Mouse (Mus musculus) left cerebral cortex, postnatal 36 days (tissue): ENCODE data around the gene Tex30. TPM values are rescaled to one million over a fixed set of nuclear protein-coding genes. Genes with fewer than 3 reads are reported as not detected.

Source experiments
- DNase-seq, 2 experiments: peaks; one replicate each; pipeline ENCODE4 v3.0.0; 2021 to 2022; ENCODE audit warnings: low spot score in 2 of 2, mixed read lengths in 1 of 2
- intact Hi-C: fragments of 180-260 bp; cut with DNase I; formaldehyde crosslinking; loops from one replicate; pipeline ENCODE4 v1.15.1; 2025
- total RNA-seq, 2 experiments: library from RNA; stranded (reverse); gene quantifications; 2 replicates each; pipeline ENCODE4 v1.2.3; 2021

Tex30 gene
- 1 to 10 TPM; 8.1 to 8.9 TPM for total RNA-seq

DNA sequence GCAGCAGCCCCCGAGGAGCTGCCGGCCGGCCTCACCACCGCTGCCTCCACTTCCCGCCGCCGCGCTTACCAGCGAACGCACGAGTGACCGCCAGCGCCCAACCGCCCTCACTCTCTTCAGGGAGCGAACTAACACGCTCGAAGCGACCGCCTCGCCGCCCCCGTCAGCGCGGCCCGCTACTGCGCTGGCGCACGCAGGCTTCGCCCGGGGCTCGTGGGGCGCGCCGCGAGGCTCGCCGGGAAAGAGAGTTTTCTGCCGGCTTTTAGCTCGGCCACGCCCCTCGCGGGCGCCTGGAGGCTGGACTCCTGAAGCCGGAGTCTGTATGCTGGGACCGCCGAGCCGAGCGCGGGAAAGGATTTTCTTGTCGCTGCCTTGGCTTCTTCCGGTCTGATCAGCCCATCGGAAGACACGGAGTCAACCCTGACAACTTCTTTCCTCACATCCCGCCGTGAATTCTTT lies at the start of gene Tex30:
Tex30 (minus strand) TSS at position 183 of the 459 bp plus-strand sequence.
- intact Hi-C loops, result loop anchor here (1.0 to 5.0 kb wide), 2 partner anchors 17 to 45 kb away; partner anchors contain the start of gene Ercc5
- peak; percentile 93 to 96 for DNase-seq

DNA sequence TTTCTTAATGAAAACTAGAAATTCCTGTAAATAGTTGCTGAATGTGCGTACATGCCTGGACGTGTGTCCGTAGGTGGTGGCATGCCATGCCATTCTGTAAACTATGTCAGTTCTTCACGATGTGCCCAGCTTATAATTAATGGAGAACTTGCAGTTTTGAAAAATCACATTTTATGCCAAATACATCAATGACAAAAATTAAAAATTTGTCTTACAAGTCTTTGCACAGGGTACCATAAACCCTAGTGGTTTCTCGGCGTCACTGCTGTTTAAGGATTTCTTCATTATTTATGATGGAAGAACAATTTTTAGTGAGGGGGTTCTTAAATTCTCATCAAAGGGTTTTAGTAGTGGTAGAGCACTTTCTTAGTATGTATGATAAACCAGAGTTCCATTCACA lies 46.5 kb upstream of the Tex30 start:
- intact Hi-C loops, result loop anchor here (5.0 kb wide), 1 partner anchor 46 kb away; the partner anchor contains the start of gene Tex30
- DNase-seq, result no peak

DNA sequence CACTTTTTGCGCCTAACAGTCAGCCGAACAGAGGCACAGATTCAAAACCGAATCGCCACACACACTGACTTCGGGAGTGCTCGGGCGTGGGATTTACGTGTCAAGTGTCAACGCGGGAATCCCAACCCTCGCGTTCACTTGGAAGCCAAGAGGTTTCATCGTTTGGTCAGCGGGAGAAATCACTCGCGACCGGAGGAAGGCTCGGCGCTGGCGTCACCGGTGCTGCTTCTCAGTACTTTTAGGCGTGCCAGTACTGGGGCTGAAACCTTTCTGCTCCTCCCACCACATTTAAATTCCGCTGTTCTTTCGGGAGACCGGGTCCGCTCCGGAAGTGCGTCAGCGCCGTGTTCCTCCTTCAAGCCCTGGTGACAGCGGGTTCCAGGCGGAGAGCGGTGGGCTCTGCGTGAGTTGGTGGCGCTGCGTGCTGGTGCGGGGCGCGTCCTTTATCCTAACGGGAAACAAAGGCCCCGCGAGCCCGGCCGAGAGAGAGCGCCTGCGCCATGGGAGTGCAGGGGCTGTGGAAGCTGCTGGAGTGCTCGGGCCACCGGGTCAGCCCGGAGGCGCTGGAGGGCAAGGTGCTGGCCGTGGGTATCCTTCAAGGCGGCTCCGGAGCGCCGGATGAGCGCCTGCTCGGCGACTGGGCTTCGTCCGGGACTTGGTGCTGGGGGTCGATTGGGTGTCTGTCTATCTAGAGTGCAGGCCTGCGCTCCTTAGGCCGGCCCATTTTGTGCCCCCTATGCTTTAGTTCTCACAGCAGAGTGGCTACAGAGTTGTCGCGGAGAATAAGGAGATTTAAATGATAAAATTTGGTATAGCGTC lies 45.5 kb upstream of the Tex30 start, which contains the start of gene Ercc5:
Ercc5 (plus strand) TSS at position 182 of the 819 bp plus-strand sequence.
- DNase-seq, result peak; percentile 88 to 91
- intact Hi-C loops, result loop anchor here (2.0 to 5.0 kb wide), 2 partner anchors 29 to 45 kb away; partner anchors contain the start of genes Bivm, Kdelc1 and Tex30

DNA sequence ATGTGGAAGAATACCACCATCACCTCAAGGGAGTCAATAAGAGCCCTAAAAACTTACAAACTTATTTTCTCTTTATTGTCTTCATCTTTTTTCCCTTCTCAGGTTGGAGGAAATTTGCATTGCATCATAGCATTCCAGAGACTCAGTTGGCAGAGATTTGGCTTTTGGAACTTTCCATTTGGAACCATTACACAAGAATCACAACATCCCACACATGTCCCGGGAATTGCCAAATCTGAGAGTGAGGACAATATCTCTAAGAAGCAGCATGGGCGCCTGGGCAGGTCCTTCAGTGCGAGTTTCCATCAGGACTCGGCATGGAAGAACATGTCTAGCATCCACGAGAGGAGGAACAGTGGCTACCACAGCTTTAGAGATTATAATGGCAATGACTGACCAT lies 40.5 kb upstream of the Tex30 start:
- DNase-seq, result no peak
- intact Hi-C loops, result no loop called here

DNA sequence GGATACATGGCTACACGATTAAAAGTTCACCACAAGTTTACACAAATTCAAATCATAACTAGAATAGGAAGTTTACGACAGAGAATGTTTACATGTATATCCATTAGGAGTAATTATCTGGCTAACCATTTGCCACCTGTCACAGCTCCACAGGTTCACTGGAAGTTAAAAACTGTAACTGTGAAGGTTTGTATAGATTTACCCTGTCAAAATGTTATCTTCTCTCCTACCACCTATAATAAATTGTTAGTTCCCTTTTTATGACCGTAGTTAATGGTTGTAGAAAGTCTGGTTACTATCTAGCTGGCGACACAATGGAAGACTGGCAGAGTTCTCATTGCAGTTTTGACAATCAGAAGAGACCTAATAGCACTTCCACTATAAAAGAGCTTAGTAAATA lies 38.0 kb upstream of the Tex30 start:
- DNase-seq, result no peak
- intact Hi-C loops, result no loop called here

DNA sequence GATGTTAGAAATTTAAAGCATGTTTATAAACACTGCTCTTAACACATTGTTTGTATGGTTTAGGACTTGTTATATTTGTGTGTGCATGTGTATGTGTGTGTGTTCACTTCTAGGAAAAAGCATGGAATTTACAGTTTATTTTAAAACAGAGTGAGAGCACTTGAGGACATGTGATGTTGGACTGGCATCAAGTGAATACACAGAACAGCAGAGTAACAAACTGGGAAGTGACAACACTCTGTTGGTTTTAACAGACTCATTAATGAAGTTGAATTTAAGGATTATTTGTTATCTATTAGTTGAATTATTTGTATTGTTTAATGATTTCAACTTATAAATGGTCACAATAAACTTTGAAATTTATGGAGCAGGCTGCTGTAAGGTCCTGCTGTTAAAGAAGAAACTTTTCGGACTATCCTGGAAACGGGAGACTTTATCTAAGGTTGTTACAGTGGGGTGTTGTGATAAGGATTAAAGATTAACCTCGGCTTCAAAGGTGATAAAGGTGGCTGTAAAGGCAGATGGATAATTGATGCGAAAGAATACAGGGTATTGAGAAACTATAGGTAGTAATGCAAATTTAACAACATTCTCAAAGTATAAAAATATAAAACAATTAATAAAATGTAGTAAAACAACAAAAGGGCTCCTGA lies 27.8 kb upstream of the Tex30 start:
- intact Hi-C loops, result no loop called here

DNA sequence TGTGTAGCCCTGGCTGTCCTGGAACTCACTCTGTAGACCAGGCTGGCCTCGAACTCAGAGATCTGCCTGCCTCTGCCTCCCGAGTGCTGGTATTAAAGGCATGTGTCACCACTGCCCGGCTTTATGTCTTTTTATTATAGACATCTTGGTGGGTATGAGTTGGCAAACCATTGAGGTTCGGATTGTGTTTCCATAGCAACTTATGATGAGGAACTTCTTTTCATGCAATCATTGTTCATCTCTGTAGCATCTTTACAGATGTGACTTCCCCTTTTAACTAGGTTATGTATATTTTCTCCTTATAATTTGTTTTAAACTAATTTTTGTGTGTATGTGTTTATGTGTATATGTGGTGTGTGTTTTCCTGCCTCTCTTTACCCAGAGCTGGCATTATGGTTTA lies 23.3 kb upstream of the Tex30 start:
- DNase-seq, result no peak
- intact Hi-C loops, result no loop called here

More for the DNA sequence above, 27.8 kb upstream of the Tex30 start:
- DNase-seq, result no peak

DNA sequence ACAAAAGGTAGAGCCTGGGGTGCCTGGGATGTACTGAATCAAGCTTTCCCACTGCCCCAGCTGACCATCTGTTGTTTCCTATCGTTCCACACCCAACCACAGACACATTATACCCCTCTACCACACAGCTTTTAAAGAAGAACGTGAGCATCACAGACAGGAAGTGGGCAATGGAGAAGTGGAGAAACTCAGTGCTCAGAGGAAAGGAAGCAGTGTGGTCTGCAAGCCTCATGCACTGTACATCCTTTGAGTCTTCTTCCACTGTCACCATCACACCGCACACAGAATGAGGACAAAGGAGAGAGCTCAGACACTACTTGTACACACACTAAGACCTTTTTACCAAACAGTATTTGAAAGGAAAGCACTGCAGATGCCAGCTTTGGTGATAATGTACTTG lies 20.0 kb upstream of the Tex30 start:
- DNase-seq, result no peak
- intact Hi-C loops, result no loop called here

DNA sequence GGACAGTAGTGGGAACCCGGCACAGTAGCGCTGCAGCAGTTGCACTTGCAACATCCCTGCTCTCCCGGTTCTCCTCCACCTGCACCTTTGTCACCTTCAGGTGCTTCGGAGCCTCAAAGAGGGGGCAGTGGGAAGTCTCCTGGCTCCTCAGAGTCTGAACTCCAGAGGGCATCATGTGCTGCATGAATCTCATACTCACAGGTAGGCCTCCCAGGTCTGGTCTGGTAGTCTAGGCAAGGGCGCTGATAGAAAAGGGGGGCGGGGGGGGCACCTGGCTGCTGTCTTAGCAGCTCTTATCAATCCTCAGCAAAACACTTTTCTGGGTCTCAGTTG lies 17.8 kb upstream of the Tex30 start:
- intact Hi-C loops, result no loop called here
- DNase-seq, result no peak

DNA sequence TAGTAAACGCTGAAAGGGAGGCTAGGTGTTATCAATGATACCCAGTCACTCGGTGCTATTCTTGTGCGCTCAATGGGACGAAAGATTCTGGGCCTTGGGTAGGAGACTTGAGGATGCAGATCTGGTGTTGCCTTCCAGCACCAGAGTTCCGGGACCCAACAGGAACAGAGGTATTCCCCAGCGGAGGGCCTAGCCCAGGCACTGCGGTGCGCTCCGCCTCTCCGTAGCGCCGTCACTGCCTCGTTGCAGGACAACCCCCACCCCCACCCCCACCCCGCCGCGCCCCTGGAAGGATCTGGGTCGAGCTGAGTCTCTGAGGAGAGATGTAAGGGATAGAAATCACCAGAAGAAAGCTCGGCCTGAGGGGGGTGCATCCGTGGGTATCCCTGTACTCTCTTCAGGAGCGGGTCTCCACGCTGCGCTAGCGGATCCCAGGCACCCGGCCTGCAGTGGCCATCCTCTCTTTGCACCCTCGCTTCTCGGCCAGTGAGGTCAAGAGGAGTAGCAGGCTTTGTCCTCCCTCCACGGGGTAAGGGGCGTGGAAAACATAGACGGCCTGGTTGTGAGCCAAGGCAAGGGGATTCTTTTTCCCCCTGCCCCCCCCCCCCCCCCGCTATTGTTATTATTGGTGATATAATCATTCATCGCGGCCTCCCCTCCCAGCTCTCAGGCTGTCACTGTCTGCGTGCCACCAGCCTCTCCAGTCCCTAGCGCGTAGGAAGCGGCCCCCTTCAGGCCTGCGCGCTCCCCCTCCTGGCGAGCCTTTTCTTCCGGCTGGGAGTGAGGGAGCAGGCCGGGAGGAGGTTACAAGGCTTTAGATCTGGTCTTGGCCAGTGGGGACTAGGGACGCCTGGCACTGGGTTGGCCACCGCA lies 17.2 kb upstream of the Tex30 start:
- DNase-seq, result peak; percentile 82 to 83
- intact Hi-C loops, result loop anchor here (1.0 to 10.0 kb wide), 4 partner anchors 17 to 295 kb away; partner anchors contain the start of genes Ercc5, Tex30, Tpp2 and Uxs1

DNA sequence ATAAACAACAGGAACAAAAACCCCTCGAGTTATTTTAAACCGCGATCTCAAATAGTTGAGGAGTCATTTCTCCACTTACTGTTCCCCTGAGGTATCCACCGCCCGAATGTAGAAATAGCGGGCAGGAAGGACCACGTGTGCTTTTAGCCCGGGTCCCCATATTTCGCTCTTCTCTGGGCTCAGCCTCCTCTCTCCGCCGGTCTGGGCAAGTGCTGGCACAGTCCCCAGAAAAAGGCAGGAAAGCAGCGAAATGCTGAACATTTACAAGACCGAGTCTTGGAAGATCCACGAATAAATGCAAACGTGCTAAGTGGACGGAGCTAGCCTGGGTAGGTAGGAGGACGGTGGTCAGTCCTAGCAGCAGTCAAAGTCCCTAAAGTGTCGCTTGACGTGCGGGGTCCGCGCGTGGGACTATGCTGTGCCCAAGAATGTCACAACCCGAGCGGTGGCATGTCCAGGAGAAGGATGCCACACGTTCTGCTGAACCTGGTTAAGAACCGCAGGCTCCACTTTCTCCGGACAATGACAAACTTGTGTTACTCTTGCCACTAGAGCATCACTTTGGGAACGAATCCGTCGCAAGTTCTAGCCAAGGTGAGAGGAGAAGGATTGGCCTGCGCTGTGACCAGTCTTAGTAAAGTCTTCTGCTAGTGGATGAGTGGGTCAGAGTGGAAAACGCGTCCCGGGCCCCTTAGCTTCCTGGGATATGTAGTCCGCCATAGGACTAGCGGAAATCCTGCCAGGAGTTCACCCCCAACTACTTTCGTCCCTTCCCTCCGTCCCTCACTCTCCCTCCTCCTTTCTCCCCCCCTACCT lies 16.2 kb upstream of the Tex30 start, which contains the start of the genes Kdelc1 and Bivm:
Kdelc1 (minus strand) TSS at position 570 of the 816 bp plus-strand sequence.
Bivm (plus strand) TSS at position 719 of the 816 bp plus-strand sequence.
- DNase-seq, result peak; percentile 88 to 89
- intact Hi-C loops, result loop anchor here (1.0 to 10.0 kb wide), 4 partner anchors 16 to 294 kb away; partner anchors contain the start of genes Ercc5, Tex30, Tpp2 and Uxs1

DNA sequence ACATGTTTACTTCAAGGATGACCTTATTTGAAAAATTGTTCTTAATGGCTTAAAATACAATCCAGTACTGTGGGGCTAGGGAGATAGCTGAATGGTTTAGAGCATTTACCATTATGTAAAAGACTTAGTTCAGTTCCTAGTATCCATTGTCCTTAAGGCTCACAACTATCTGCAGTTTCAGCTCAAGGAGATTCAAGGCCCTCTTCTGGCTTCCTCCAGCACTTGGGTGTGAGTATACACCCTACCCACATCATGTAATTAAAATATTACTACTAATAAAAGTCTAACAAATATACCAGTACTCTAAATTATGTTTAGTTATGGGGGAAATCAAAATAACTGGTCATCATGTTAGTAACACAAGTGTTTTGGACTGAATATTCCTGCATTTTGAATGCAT lies 15.3 kb upstream of the Tex30 start:
- intact Hi-C loops, result loop anchor here (10.0 kb wide), 2 partner anchors 183 to 293 kb away; partner anchors contain the start of genes Tpp2 and Uxs1
- no peak for DNase-seq

DNA sequence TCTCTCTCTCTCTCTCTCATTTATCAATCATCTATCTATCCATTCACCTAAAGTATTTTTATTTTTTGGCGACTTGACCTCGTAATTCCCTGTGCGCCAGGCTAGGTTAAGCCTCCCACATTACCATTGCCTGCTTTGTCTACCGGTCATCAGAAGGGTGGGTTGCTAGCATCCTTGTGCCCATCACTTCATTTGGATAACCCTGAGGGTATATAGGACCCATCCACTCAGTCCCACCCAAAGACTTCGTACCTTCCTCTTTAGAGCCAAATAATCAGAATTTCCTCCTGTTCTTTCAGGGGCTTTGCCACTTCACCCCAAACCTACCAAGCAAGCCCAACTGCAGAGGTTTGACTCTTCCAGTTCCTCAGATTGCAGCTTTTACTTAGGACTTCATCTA lies 698 bp upstream of the Tex30 start:
- intact Hi-C loops, result loop anchor here (1.0 to 5.0 kb wide), 2 partner anchors 16 to 44 kb away; partner anchors contain the start of gene Ercc5

DNA sequence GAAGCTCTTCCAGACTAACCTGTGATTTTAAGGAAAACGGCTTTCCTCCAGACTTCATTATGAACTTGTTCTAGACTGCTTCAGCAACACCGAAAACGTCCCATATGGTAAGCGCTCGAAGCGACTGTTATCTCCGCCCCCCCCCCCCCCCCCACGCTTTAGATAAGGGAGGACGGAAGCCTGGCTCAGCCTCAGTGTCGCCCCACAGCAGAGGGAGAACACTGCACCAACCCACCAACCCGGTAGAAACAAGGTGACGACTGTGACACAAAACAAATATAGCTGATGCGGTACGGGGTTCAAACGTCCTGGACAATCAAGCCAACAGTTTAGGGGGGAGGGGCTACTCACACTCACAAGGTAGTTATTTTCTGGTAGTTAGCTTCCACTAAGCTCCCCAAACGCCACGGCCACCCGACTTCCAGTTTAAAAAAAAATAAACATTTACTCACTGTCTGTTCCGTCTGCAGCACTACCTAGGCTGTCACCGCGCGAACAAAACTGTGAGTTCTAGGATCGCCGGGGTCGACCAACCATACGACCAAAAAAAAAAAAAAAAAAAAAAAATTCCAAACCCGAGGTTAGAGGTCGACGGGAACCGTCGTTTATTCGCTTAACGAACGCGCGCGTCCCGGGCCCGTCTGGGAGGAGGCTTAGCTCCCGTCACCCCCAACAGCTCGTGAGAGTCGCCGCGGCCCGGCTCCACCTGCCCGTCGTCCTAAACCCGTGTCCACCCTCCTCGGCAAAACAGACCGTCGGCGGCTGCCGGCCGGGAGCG lies 604 bp downstream of the Tex30 start:
- peak; percentile 12 to 15 for DNase-seq
- intact Hi-C loops, result loop anchor here (1.0 to 5.0 kb wide), 2 partner anchors 18 to 46 kb away; partner anchors contain the start of gene Ercc5

More for the DNA sequence above, 698 bp upstream of the Tex30 start:
- DNase-seq, result no peak

DNA sequence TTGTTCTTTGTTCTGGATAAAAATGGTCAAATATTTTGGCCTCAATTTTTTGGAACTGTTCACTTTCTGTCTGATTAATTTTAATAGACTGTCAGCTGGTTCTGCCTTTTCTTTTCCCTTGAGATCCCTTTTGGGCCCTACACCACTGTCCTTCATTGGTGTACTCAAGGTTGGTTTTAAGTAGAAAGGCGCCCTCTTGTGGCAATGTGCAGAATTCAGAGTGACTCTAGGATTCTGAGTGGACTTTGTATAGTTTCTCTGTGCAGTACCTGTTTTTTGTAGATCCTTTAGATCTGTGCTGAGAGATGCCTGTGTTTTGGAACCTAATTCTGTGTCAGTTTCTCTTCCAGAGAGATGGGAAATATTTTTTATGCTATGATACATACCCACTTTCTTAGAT lies 37.6 kb downstream of the Tex30 start:
- peak; percentile 20 to 43 for DNase-seq
- intact Hi-C loops, result no loop called here

DNA sequence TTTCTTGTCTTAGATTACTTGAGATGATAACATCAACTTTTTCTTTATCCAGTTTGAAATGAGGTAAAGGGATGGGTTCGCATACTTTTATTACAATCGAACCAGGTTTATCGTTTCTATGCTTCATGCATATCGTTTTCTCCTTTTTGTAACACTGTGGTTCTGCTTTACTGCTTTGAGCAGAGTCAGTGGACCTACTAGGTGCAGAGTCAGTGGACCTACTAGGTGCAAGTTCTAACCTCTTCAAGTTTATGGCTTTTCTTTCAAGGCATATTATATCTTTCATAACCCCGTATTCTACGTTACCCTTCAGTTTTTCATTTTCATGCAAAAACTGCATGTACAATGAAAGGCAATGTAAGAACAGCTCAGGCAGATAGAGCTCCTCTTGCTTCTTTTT lies 38.8 kb downstream of the Tex30 start:
- no peak for DNase-seq
- intact Hi-C loops, result no loop called here

DNA sequence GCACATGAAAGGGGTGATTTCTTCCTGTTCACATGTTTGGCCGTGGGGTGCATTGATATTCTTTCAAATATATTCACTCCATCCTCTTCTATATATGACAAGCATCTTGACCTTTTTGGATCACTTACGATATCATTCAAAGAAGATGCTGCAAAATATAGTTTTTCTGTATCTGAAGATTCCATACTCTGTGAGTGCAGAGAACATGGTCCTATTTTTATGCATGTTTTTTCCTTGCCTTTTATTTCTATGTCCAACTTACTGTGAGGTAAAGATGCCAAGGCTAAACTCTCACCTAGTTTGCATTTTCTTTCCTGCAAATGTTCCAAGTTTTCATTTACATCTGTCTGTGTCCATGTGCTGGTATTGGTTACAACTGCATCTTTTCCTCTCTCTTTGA lies 40.4 kb downstream of the Tex30 start, which contains the start of gene Gm8251:
Gm8251 (minus strand) TSS at position 101 of the 400 bp plus-strand sequence.
- intact Hi-C loops, result no loop called here

More for the DNA sequence above, 40.4 kb downstream of the Tex30 start, which contains the start of gene Gm8251:
- no peak for DNase-seq
